Mouse (Mus musculus) spleen, adult 2 months (tissue): Measurements from ENCODE around the gene Apool.

Experiments used
- CTCF ChIP-seq: fragments of 200-500 bp; IDR thresholded peaks from 2 replicates; pipeline ENCODE4 v1.5.1; 2011; ENCODE audit warnings: mild to moderate bottlenecking, inconsistent platforms; ENCODE audit not compliant: insufficient read depth, insufficient read length, insufficient replicate concordance; ENCODE audit errors: extremely low read depth
- POLR2A ChIP-seq: fragments of 200-500 bp; IDR thresholded peaks from 2 replicates; pipeline ENCODE4 v1.6.1; 2011; ENCODE audit warnings: low read depth, low read length, inconsistent platforms

DNA sequence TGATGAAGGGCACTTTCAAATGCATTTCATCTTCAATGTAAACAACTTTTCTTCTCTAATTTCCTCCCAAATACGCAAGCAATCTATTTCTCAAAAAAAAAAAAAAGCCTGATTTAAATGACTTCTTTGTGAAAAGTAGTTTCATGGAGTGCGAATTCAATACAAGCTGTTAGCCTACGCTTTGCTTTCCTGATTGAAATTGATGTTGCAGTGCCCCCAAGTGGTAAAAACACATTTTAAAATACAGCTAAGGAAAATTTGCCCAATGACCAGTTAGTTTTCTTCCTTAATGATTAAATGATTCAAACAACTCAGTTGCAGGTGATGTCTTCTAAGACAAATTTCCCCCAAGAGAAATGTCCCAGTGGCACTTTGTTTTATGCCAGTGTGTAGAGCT is 37.3 kb downstream of the Apool start:
- TF ChIP-seq CTCF, result no peak
- no peak for TF ChIP-seq POLR2A
